Mouse (Mus musculus) cerebellum, adult 9-10 months (tissue): ENCODE data around the gene Mrvi1.
"Not testable (repeated sequence)": the region's sequence is repeated elsewhere in the genome, so short reads cannot be mapped to it uniquely, and the experiment has no call there.

Experiments used
- DNase-seq: peaks from one replicate; pipeline ENCODE4 v3.0.0; 2022

Mrvi1 gene

DNA sequence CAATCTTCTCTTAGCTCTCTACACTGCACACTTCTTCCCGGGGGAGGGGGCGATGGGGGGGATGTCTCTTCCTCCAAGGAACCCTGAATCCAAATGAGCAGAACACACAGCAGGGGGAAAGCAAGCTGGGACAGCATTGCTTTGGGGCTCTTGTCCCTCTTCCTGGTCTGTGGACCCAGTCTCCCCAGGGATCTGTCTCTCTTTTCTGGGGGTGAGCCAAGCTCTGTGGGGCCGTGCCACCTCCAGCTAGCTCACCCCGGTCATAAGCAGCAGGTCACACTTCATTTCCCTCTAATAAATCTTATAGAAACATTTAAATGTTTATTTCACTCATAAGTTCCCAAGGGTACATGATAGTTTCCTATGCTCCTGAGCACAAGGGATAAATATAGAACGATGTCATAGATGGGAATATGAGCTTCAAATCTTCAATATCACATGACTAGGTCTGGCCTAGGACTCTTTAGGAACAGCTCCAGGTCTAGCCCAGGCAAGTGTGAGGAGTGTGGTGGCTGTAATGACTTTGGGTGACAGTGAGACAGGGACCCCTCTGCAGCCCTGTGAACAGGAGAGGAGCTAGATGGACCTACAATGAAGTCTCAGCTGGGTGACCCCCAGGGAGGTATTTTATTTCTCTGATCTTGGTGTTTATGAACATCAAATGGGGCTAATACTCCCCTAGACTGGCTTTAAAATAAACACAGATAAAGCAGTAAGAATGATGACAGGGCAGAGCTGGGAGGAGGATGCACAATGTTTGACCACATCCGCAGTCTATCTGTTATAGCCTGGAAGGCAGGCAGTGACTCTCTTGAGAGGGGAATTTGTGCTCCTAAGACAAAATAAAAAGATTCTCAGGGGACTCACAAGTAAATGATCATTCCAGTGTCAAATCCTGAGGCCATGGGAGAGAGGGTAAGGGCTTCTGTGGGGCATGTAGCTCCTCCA lies 46.2 kb downstream of the Mrvi1 start:
- no peak for DNase-seq

DNA sequence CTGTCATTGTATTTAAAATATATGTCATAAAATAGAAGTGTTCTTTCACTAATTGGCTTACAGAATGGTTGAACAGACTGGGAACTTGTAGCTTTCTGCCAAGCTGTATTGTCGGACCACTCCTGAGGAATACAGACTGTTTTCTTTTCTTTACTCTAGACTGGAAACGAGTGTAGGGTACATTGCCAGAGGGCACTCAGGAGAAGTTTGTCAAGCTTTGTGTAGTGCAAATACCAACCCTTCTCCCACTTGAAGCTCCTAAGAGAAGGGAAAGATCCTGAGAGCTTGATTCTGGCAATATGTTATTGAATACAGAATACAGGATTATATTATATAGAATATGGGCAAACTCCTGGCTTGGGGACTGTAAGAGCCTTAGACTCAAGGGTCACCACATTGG lies 48.3 kb downstream of the Mrvi1 start:
- DNase-seq = no peak

DNA sequence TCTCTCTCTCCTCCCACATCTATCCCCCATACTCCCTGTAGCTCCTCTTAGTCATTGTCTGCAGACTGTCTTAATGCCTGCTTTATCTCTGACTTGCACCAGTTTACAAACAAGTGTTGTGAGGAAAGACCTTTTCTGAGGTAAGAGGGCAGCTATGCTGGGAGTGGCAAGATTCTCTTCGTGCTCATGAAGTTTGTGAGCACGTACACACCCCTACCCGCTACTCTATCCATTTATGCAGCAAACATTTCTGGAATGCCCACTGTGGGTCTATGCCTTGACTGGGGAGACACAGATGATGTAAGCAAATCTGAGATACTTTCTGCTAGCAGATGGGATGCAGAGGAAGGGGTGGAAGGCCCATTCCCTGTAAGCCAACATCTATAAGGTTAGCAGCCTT lies 48.9 kb downstream of the Mrvi1 start:
- DNase-seq = no peak

DNA sequence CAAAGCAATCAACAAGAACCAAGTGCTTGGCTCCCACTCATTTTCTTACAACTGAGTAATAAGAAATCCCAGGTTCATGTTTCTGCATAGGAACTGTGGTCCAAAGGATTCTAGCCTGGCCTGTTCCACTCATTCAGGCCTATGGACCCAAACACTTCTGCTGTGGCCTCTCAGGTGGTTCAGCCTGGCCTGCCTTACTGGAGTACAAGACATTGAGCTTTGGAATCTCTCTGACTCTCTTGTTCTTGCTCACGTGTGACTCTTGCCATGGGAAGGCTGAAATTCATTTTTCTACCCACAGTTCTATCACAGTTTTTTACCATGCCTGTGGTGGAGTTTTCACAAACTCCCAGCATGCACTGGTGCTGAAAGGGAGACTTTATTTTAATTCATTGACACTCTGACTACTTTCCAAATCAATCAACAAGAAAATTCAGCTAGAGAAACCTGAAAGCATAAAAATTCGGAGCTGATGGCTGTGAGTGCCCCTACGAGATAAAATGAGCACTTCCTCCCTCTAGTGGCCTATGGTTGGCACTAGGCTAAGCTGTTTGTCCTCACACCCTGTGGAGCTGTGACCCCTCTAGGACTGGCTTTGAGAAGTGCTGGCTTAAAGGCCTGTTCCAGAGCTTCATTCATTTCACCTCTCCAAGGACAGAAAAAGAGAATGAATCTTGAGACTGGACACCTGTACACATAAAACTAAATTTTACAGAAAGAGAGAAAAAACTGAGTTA lies 52.0 kb downstream of the Mrvi1 start:
- DNase-seq = peak; percentile 7

DNA sequence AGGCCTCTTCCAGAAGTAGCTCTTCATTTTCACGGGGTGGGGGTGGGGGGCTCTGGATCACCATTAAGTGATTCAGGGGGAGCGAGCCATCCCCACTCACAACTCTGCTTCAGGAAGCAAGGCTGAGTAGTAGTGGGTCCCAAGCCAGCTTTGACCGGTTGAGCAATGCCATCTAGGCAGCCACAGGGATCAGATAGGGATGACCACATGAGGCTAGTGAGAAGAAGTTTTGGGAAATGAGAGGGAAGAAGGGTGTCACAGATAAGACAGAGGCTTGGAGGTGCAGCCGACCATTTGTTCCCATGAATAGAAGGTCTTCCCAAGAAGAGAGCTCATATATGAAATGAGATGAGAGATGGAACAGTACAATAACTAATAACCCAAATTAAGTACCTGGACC lies 55.7 kb downstream of the Mrvi1 start:
- DNase-seq = no peak

DNA sequence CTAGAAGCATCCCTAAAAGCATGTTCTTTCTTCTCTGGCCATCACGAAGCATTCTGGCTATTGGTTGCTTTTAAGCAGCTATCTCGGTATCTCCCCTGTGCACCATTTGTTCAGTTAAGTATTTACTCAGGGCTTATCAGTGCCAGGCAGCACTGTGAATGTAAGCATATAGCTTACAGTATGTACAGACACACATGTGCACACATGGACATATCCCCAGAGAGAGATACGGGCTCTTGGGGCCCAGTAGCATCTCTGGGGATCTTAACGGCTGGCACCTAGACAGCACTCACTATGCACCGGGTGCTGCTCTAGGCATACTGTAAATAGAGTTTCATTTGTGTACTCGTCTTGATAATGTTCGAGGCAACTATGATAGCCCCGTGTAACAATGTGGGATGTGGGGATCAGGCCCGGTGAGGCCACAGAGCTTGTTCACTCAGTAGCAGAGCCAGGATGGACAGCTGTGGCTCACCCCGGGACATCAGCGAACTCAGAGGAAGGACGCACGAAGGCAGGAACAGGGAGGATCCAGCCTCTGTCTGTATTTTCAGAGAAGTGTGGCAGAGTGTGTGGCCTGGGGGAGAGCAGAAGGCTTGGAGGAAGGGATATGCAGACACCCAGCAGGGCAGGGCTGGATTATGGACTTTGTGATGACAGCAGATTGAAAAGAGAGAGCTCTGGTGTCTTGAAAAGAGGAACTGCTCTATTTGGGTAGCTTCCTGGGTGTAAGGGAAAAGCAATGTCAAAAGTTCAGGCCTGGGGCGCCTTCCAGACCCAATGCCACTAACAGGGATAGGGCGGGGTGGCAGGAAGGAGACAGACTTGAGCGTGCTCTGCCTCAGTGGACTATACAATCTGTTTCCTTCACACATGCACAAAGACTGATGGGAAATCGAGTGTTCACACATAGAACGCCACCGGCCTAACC lies 61.7 kb downstream of the Mrvi1 start:
- no peak for DNase-seq

DNA sequence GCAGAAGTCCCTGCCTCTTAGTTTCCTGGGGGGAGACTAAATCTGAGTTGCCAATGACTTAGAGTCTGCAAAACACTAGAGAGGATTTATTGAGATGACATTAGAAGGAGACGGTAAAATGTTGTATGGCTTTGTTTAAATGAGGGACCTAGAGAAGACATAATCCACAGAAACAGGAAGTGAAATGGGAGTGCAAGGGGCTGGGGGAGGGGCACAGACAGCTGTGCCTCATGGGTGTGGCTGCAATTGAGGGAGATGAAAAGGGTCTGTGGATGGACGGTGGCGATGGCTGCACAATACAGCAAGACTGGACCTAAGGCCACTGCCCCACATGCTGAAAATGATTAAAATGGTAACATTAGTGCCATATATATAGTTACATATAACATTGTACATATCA lies 62.5 kb downstream of the Mrvi1 start:
- DNase-seq = no peak

DNA sequence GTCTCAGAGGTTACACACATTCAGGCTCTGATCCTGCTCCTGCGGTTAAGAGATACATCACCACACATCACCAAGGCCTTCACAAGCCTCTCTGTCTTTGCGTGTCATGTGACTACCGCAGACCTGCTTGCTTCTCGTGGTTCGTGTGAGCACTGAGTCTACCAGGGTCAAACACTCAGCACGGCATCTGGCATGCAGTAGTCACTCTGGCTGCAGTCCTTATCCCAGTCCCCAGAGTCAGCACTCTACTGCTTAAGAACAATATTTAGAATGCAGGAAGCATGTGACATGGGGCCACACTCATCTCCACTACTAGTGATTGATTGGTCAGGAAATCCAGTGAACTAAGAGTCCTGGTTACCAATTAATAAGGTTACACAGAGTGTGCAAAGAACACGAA lies 66.3 kb downstream of the Mrvi1 start:
- no peak for DNase-seq

DNA sequence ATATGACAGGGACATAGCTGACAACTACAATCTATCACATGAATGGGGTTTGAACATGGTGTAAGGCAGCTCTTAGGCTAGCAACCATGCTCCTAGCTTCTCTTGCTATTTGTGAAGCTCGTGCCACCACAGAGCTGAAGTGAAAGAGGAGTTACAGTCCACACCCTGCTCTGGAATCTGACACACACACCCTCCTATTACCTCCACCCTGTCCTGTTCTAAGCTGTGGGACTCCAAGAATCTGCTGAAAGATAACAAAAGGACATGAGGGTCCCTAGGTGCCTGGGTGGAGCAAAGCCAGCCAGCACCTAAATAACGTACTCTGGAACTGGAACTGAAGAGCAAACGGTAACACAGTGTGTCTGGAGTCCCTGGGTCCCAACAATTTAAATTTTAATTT lies 67.7 kb downstream of the Mrvi1 start:
- no peak for DNase-seq

DNA sequence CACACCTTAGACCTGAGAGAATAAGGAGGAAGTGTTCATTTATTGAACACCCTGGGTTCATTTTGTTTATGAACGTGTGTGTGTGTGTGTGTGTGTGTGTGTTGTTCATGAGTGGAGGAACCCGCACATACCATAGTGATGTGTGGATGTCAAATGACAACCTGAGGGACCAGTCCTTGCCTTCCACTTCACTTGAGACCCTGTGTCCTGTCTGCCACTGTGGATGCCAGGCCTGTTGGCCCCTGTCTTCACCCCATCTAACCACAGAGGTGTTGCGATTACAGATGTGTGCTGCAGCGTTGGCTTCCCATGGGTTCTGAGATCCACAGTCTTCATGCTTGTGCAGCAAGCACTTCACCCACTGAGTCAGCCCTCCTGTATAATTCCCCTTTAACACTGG lies 68.5 kb downstream of the Mrvi1 start:
- no peak for DNase-seq

DNA sequence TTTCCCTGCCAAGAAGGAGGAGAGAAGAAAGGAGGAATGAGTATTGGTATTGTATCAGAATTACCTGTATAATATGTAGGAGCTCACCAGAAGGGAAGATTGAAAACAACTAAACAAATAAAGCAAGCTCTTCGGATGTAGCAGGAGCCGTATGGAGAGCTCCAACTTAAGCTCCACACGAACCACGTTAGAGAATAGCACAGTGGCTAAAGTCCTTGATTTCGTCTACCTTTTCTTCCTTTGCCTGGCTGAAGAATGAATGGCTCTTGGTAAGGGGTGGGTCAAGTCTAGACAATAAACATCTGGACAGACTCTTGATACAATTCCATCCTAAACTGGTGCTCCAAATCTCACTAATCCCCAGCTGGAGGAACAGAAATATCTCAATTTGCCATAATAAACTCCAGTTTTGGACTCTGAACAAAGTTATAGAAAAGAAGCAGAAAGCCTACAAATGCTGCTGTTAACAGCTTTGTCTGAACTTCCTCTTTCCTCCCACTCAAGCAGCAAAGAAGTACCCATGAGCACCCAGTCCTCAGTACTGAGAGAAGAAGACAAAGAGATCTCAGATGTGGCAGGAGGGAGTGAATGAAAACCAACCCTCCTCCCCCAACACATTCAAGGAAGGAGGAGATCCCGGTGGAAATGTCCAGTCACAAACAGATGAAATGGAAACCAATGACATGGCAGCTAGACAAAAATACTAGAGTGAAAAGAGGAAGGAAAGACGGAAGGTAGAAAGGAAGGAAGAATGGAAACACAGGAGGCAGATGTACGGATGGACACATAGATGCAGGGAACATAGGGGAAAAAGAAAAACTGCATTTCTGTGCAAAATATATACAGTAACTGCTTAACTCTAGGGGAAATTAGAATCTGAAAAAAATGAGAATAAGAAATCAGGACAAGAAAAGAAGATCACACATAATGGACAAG lies 73.8 kb downstream of the Mrvi1 start:
- no peak for DNase-seq

DNA sequence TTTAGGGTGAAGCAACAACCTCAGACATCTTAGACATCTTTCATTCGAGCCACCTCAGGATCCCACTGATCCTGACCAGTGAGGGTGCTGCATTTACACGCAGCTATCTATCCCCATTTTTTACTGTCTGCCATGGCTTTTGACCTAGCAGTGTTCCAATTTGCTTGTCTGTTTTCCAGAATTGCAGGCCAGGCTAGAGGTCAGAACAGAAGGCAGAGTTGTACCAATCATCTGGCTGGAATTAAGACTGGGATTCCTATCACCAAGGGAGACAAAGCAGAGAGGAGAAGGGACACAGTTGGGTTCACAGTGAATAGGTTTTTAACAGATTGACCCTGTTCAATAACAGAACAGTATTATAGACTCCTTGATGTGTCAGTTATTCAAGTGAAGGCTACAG lies 75.7 kb downstream of the Mrvi1 start:
- no peak for DNase-seq

DNA sequence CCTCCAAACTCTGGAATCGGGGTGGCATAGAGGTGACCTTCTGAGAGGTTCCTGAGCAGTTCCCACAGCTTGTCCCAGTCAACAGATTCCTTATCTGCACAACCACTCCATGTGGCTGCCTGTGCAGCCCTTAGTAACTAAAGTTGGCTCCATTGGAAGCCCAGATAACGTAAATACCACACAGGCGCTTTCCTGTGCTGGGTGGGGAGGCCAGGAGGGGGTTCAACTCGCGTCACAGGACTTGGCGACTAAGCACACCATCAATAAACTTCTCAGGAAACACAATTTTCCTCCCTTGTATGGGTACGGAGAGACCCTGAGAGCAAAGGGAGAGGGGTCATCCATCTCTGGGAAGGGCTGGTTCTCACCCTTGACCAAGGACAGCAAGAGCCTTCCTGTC lies 79.0 kb downstream of the Mrvi1 start:
- DNase-seq = no peak

DNA sequence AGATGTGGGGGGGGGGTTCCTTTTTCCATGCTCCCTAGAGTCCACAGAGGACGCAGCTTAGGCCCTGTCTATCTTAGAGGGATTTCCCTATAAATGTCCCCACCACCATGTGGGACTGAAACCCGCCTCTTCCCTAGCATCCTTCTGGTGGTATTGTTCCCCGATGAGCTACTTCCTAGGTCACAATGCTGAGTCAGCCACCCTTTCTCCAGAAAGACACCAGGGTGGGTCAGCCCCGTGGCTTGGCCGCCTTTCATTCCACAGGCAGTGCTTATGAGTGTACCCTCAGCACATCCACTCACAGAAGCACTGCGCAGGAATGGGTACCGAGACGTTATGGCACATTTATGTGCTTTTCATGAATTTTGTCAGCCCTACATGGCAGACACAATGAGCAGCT lies 85.1 kb downstream of the Mrvi1 start:
- DNase-seq = no peak

DNA sequence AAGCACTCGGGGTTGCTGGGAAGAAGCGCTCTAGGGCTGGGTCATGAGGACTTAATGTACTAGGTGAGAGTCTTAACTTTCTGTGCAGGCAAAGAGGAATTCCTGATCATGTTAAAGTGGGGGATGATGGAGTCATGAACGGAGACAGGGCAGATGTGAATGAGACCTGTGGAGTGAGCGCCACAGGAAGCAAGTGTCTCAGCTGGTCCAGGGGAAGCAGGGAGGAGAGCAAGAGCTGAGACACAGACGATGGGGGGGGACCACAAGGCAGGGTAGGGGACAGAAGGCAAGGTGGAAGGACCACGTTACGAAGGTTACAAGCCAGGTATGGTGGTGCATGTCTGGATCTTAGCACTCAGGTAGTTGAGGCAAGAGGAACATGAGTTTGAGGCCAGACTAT lies 85.8 kb downstream of the Mrvi1 start:
- DNase-seq = no peak

DNA sequence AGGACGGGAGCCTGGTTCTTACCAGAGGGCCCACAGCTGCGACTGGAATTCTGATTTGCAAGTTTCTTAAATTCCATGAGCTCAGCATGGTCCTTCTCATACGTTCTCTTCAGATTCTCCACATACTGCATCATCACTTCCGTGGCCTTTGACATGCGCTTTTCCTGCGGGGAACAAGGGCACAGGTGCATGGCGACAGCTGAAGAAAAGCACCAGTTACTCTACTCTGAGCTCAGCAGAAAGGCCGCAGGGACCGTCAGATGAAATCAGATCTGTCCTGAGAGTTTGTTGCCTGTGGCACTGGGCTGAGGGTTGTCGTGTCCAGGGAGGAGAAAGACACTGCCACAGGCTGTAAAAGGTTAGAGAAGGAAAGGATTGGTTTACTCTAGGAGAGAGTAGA lies 86.5 kb downstream of the Mrvi1 start:
- DNase-seq = not testable (repeated sequence)

DNA sequence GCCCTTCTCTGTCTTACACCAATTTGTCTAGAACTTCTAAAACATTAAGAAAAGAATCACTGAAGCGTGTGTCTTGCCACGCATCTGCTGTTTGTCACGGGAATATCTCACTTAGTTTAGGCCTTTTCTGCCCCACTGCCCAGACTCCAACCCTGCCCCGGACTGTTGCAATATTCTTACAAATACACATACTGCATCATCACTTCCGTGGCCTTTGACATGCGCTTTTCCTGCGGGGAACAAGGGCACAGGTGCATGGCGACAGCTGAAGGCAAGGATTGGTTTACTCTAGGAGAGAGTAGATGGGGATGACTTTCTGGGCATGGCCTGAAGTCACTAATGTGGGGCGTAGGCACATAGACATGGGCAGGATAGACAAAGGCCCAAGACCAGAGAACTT lies 87.6 kb downstream of the Mrvi1 start:
- no peak for DNase-seq

DNA sequence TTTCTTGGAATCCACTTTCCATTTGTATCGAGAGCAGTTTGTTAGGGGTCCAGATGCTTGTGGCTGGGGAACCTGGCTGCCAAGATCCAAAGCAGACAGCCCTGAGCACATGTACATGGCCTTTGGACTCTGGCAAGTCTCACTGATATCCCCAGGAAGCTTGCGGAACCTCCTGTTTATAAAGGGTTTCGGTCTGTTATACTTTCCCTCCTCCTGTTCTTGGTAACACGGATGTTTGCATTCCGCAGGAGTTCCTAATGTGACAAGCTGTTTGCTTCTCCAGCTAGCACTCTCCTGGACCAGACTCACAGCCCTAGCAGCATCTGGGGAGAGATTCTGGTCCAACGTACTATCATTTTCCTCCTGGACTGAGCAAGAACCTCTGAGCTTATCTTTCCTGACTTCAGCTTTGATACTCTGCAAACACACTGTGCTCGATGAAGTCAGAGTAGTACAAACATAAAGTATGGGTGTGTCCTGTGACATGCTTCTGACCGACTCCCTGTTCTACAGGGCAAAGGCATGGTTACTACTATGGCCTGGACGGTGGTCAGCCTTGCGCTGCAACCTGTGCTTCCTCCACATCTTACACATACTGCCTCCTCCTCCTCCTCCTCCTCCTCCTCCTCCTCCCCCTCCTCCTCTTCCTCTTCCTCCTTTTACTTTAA lies 88.2 kb downstream of the Mrvi1 start:
- no peak for DNase-seq

DNA sequence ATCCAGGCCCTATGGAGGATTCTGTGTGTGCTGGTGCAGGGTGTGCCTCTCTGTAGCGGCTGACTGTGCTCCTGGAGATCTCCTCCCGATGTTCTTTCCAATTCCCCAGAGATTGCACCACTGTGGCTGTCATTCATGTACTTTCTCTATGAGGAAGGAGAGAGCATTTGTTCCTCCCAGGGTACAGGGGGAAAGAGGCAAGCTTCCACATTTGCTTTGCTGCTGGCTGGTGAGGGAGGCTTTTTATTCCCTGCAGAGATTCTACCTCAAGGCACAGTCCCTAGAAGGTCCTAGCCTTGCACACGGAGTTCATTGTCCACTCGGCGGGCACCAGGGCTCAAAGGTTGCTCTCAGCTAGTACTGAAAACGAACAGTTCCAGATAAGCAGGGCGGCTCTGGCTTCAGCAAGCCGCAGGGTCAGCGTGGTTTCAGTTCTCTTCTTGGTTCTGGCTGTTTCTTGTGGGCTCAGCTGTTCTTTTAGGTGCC lies 90.7 kb downstream of the Mrvi1 start:
- DNase-seq = no peak

DNA sequence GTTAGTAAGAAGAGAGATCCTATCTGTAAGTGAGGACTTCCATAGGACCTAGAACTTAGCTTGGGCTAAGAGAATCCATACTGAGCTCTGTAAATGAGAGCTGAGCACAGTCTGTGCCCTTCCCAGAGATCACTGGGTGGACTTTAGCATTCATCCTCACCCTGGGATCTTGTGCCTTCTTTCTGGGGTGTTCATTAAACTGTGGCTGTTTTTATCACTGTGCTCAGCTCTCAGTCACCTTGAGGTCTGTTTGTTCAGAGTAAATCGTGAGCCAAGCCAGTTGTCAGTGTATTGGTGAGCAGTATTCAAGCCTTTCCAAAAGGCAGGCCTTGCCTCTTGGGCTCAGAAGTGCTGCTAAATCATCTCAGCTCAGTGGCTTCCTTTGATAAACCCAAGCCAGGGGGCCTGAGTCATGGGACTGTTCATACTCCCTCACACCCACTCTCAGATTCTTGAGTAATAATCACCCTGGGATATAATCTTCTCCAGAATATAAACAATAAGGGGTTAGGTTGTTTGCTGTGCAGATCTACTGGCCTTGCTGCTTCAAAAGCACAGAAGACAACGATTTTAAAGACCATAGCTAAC lies 100.4 kb downstream of the Mrvi1 start:
- no peak for DNase-seq

DNA sequence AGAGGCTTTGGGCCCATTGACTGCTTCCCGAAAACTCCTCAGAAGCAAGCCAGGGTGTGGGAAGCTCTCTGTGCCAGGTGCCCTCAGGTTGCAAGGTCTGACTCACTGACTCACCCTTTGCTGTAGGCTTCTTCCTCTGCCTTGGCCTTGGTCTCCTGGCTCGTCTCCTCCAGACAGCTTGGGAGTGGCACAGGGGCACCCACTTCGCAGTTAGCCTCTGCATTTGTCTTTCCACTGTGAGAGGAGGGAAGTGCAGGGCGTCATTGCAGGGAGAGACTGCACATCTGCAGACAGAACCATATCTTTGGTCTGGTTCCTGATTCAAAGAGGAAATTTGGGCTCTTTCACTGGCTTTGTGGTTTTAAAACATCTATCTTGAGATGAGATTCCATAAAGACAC lies 104.2 kb downstream of the Mrvi1 start:
- DNase-seq = no peak
